Mouse (Mus musculus): ENCODE results near the gene Rbmx. TPM values are rescaled to one million over a fixed set of nuclear protein-coding genes. Genes with fewer than 3 reads are reported as not detected.

Rbmx gene
- 4.6 and 5.1 TPM in 2 replicates for polyA plus RNA-seq (2012; rRNA removed)

DNA sequence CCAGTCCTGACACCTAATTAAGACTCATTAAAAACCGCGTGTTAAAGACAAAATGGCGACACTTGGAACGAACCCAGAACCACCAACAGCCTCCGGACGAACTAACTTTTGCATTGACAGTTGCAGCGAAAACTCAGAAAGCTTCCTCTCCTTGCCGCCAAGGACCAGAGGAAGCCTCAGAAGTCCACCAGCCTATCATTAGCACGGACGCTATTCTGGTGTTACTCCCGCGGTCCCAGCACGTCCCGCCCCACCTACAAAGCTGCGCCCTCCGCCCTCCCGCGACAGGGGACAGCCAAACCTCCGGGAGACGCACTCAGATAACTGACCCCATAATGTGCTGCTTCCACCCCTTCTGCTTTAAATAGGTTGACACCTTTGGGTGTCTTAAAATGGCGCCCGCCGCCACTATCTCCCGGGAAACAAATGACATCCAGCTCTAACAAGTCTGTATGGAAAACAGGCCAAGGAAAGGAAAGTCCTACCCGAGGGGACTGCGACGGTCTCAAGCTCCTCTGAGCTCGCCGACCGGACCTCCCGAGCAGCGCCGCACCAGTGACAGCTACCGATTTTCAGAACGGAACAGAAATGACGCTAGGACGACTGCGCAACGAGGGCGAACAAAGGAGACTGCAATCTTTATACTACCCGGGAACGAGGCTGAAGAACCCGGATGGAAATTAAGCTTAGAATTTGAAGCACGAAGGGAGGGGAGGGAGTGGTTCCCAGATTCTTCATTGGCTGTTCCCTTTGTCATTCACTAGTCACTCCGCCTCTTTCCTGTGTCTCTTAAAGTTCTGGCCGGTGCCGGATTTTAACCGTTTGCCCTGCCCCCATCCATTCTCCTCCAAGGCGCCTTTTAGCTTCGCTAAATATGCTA is at the start of gene Rbmx:
Rbmx (minus strand) TSS at position 670 of the 880 bp plus-strand sequence.
- TF ChIP-seq CTCF (IDR thresholded peaks at IDR 0.05; ENCODE audit: control insufficient read depth, insufficient read depth, insufficient replicate concordance, low read depth, low read length) (no peak), POLR2A (IDR thresholded peaks at IDR 0.05; ENCODE audit: control insufficient read depth, low read depth, low read length) (peak; percentile 74; the same call in 1 of the 2 replicates)
- Histone ChIP-seq H3K27me3 (ENCODE audit: control insufficient read depth, insufficient read depth, low read length) (no peaks in the 10 kb centered on the region), H3K36me3 (ENCODE audit: control insufficient read depth, insufficient read depth, low read length) (no peaks in the 10 kb centered on the region), H3K27ac (ENCODE audit: control insufficient read depth, insufficient read depth, low read depth, low read length) (peak within 1 kb of the TSS; percentile 96), H3K4me1 (ENCODE audit: control insufficient read depth, insufficient read depth, low read length) (no peaks in the 10 kb centered on the region; the same call in 1 of the 2 replicates), H3K4me3 (ENCODE audit: control insufficient read depth, low read depth, low read length) (peak within 1 kb of the TSS; percentile 93)

GRCm38 (mm10) chrX:57433897-57434296 is 41.1 kb upstream of the Rbmx start:
- Histone ChIP-seq H3K36me3 (ENCODE audit: control insufficient read depth, insufficient read depth, low read length) (no peaks in the 10 kb centered on the region), H3K27me3 (ENCODE audit: control insufficient read depth, insufficient read depth, low read length) (no peaks in the 10 kb centered on the region), H3K4me1 (ENCODE audit: control insufficient read depth, insufficient read depth, low read length) (no peaks in the 10 kb centered on the region), H3K27ac (ENCODE audit: control insufficient read depth, insufficient read depth, low read depth, low read length) (no peak overlapping the region), H3K4me3 (ENCODE audit: control insufficient read depth, low read depth, low read length) (no peak overlapping the region)
- TF ChIP-seq POLR2A (IDR thresholded peaks at IDR 0.05; ENCODE audit: control insufficient read depth, low read depth, low read length) (no peak), CTCF (IDR thresholded peaks at IDR 0.05; ENCODE audit: control insufficient read depth, insufficient read depth, insufficient replicate concordance, low read depth, low read length) (no peak)

DNA sequence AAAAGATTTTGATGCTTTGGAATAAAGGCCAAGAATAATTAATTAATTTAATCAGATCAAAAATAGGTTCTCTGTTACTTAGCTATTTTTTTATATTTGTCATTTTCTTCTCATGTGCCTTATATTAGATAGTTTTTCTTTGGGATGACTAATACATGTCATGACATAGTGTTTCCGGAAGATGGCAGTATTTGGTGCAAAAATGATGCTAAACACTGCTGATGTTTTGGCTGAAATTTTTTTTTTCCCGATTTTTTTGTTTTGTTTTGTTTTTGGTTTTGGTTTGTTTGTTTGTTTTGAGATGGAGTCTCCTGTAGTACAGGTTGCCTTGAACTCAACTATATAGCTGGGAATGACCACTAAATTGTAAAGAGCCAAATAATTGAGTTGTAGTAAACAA is 38.8 kb upstream of the Rbmx start:
- TF ChIP-seq CTCF (IDR thresholded peaks at IDR 0.05; ENCODE audit: control insufficient read depth, insufficient read depth, insufficient replicate concordance, low read depth, low read length) (no peak), POLR2A (IDR thresholded peaks at IDR 0.05; ENCODE audit: control insufficient read depth, low read depth, low read length) (no peak)
- no peaks in the 10 kb centered on the region for H3K36me3 ChIP-seq (ENCODE audit: control insufficient read depth, insufficient read depth, low read length)
- no peak overlapping the region for H3K27ac ChIP-seq (ENCODE audit: control insufficient read depth, insufficient read depth, low read depth, low read length)
- no peaks in the 10 kb centered on the region for H3K4me1 ChIP-seq (ENCODE audit: control insufficient read depth, insufficient read depth, low read length)
- no peaks in the 10 kb centered on the region for H3K27me3 ChIP-seq (ENCODE audit: control insufficient read depth, insufficient read depth, low read length)
- no peak overlapping the region for H3K4me3 ChIP-seq (ENCODE audit: control insufficient read depth, low read depth, low read length)

- TF ChIP-seq CTCF (IDR thresholded peaks at IDR 0.05; ENCODE audit: control insufficient read depth, insufficient read depth, insufficient replicate concordance, low read depth, low read length) (no peak), POLR2A (IDR thresholded peaks at IDR 0.05; ENCODE audit: control insufficient read depth, low read depth, low read length) (0 out of 2 replicates have a peak, but pooled peaks have one; percentile 24)
- Histone ChIP-seq H3K27ac (ENCODE audit: control insufficient read depth, insufficient read depth, low read depth, low read length) (peak within 1 kb of the TSS; percentile 98), H3K4me3 (ENCODE audit: control insufficient read depth, low read depth, low read length) (peak within 1 kb of the TSS; percentile 89), H3K36me3 (ENCODE audit: control insufficient read depth, insufficient read depth, low read length) (no peaks in the 10 kb centered on the region), H3K27me3 (ENCODE audit: control insufficient read depth, insufficient read depth, low read length) (no peaks in the 10 kb centered on the region), H3K4me1 (ENCODE audit: control insufficient read depth, insufficient read depth, low read length) (no peaks in the 10 kb centered on the region)
These were observed 15.9 kb upstream of the Rbmx start, which contains the start of gene Gm364 for GRCm38 (mm10) chrX:57408769-57409168. TSS of gene Gm364 (plus strand) at chrX:57409154.

DNA sequence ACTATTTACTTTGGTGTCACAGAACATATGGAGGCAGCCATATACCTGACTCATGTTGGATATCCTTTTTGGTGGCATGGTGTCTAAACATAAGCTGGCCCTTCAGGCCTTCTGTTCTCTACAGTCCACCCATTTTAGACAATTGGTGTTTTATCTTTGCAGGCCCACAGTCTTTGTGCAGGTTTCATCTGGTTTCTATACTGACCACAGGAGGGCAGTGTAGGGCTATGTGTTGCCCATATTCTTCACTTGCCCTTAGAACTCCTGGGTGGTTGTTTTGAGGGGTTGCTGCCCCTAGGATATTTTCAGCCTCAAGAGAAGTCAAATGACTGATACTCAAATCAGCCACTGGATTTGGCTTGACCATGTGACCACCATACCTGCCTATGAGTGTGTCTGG is 10.8 kb upstream of the Rbmx start:
- no peak overlapping the region; the same call in 1 of the 2 replicates for H3K4me3 ChIP-seq (ENCODE audit: control insufficient read depth, low read depth, low read length)
- no peaks in the 10 kb centered on the region for H3K27me3 ChIP-seq (ENCODE audit: control insufficient read depth, insufficient read depth, low read length)
- TF ChIP-seq POLR2A (IDR thresholded peaks at IDR 0.05; ENCODE audit: control insufficient read depth, low read depth, low read length) (no peak), CTCF (IDR thresholded peaks at IDR 0.05; ENCODE audit: control insufficient read depth, insufficient read depth, insufficient replicate concordance, low read depth, low read length) (no peak)
- no peak overlapping the region for H3K27ac ChIP-seq (ENCODE audit: control insufficient read depth, insufficient read depth, low read depth, low read length)
- H3K36me3 ChIP-seq (ENCODE audit: control insufficient read depth, insufficient read depth, low read length): no peaks in the 10 kb centered on the region
- no peaks in the 10 kb centered on the region for H3K4me1 ChIP-seq (ENCODE audit: control insufficient read depth, insufficient read depth, low read length)

DNA sequence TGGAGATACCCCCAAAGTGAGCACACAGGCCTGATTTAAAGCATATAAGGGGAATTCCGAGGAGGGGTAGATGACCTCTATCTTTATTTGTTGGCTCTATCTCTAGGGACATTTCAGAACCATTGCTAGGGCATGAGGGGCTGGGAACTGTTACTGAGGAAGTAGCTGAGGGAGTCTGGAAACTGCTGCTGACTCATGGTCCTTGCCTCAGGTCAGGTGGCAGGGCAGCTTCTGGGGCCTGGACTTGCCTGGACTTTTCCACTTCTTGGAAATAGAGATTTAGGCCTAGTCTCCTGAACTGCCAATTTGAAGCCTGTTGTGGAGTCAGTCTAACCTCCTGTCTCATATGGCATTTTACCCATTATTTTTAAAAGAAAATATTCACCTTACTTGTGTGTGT is 8.6 kb upstream of the Rbmx start:
- Histone ChIP-seq H3K27me3 (ENCODE audit: control insufficient read depth, insufficient read depth, low read length) (no peaks in the 10 kb centered on the region), H3K4me1 (ENCODE audit: control insufficient read depth, insufficient read depth, low read length) (no peaks in the 10 kb centered on the region), H3K4me3 (ENCODE audit: control insufficient read depth, low read depth, low read length) (no peak overlapping the region), H3K27ac (ENCODE audit: control insufficient read depth, insufficient read depth, low read depth, low read length) (no peak overlapping the region), H3K36me3 (ENCODE audit: control insufficient read depth, insufficient read depth, low read length) (no peaks in the 10 kb centered on the region)
- TF ChIP-seq POLR2A (IDR thresholded peaks at IDR 0.05; ENCODE audit: control insufficient read depth, low read depth, low read length) (no peak), CTCF (IDR thresholded peaks at IDR 0.05; ENCODE audit: control insufficient read depth, insufficient read depth, insufficient replicate concordance, low read depth, low read length) (no peak)

GRCm38 (mm10) chrX:57393412-57393811 is 576 bp upstream of the Rbmx start:
- Histone ChIP-seq H3K36me3 (ENCODE audit: control insufficient read depth, insufficient read depth, low read length) (no peaks in the 10 kb centered on the region), H3K27me3 (ENCODE audit: control insufficient read depth, insufficient read depth, low read length) (no peaks in the 10 kb centered on the region), H3K4me3 (ENCODE audit: control insufficient read depth, low read depth, low read length) (no peak overlapping the region; the same call in 1 of the 2 replicates), H3K4me1 (ENCODE audit: control insufficient read depth, insufficient read depth, low read length) (no peaks in the 10 kb centered on the region; the same call in 1 of the 2 replicates), H3K27ac (ENCODE audit: control insufficient read depth, insufficient read depth, low read depth, low read length) (peak overlapping the region; percentile 87)
- TF ChIP-seq CTCF (IDR thresholded peaks at IDR 0.05; ENCODE audit: control insufficient read depth, insufficient read depth, insufficient replicate concordance, low read depth, low read length) (no peak), POLR2A (IDR thresholded peaks at IDR 0.05; ENCODE audit: control insufficient read depth, low read depth, low read length) (no peak)
